Mouse (Mus musculus): ENCODE data around the gene Pfn1. TPM values are rescaled to one million over a fixed set of nuclear protein-coding genes. Genes with fewer than 3 reads are reported as not detected.

The Pfn1 gene
- total RNA-seq, 2 experiments from 2014 or later, result 193 to 414 TPM

- ATAC-seq (replicated peaks; ENCODE audit: low FRiP score, poor library complexity, severe bottlenecking), result no peak
Observed at GRCm38 (mm10) chr11:70643051-70643450, 11.4 kb downstream of the Pfn1 start.

GRCm38 (mm10) chr11:70641241-70641640 is 13.2 kb downstream of the Pfn1 start:
- ATAC-seq (replicated peaks; ENCODE audit: low FRiP score, poor library complexity, severe bottlenecking), result no peak

- no peak for ATAC-seq (replicated peaks; ENCODE audit: low FRiP score, poor library complexity, severe bottlenecking)
Observed at GRCm38 (mm10) chr11:70639976-70640375, 14.5 kb downstream of the Pfn1 start.

GRCm38 (mm10) chr11:70638714-70639278 is 15.6 kb downstream of the Pfn1 start, which contains the start of gene Gp1ba:
TSS of gene Gp1ba (plus strand) at chr11:70639122.
- ATAC-seq (replicated peaks; ENCODE audit: low FRiP score, poor library complexity, severe bottlenecking), result peak; percentile 86

- ATAC-seq (replicated peaks; ENCODE audit: low FRiP score, poor library complexity, severe bottlenecking), result no peak
Observed at GRCm38 (mm10) chr11:70638293-70638692, 16.2 kb downstream of the Pfn1 start.

- ATAC-seq (replicated peaks; ENCODE audit: low FRiP score, poor library complexity, severe bottlenecking), result no peak
Observed at GRCm38 (mm10) chr11:70637764-70638163, 16.7 kb downstream of the Pfn1 start.

GRCm38 (mm10) chr11:70635601-70636000 is 18.8 kb downstream of the Pfn1 start:
- no peak for ATAC-seq (replicated peaks; ENCODE audit: low FRiP score, poor library complexity, severe bottlenecking)

GRCm38 (mm10) chr11:70630129-70630528 is 24.3 kb downstream of the Pfn1 start:
- ATAC-seq (replicated peaks; ENCODE audit: low FRiP score, poor library complexity, severe bottlenecking), result no peak

- peak; percentile 65 for ATAC-seq (replicated peaks; ENCODE audit: low FRiP score, poor library complexity, severe bottlenecking)
Observed at GRCm38 (mm10) chr11:70629557-70629956, 24.9 kb downstream of the Pfn1 start.

- no peak for ATAC-seq (replicated peaks; ENCODE audit: low FRiP score, poor library complexity, severe bottlenecking)
Observed at GRCm38 (mm10) chr11:70628431-70628830, 26.0 kb downstream of the Pfn1 start.

- ATAC-seq (replicated peaks; ENCODE audit: low FRiP score, poor library complexity, severe bottlenecking), result no peak
Observed at GRCm38 (mm10) chr11:70626877-70627276, 27.6 kb downstream of the Pfn1 start.

GRCm38 (mm10) chr11:70625473-70625872 is 29.0 kb downstream of the Pfn1 start:
- ATAC-seq (replicated peaks; ENCODE audit: low FRiP score, poor library complexity, severe bottlenecking), result peak; percentile 75

- 0 out of 2 replicates have a peak, but pooled peaks have one; percentile 38 for ATAC-seq (replicated peaks; ENCODE audit: low FRiP score, poor library complexity, severe bottlenecking)
Observed at GRCm38 (mm10) chr11:70623053-70623742, 31.2 kb downstream of the Pfn1 start.

- ATAC-seq (replicated peaks; ENCODE audit: low FRiP score, poor library complexity, severe bottlenecking), result no peak
Observed at GRCm38 (mm10) chr11:70621972-70622814, 32.3 kb downstream of the Pfn1 start.

- ATAC-seq (replicated peaks; ENCODE audit: low FRiP score, poor library complexity, severe bottlenecking), result no peak
Observed at GRCm38 (mm10) chr11:70619101-70619500, 35.3 kb downstream of the Pfn1 start, which contains the start of gene Chrne. TSS of gene Chrne (minus strand) at chr11:70619216.

- ATAC-seq (replicated peaks; ENCODE audit: low FRiP score, poor library complexity, severe bottlenecking), result no peak
Observed at GRCm38 (mm10) chr11:70615516-70616093, 38.8 kb downstream of the Pfn1 start, which contains the start of gene 4930544D05Rik. TSS of gene 4930544D05Rik (plus strand) at chr11:70615848.

- peak; percentile 88 for ATAC-seq (replicated peaks; ENCODE audit: low FRiP score, poor library complexity, severe bottlenecking)
Observed at GRCm38 (mm10) chr11:70615074-70615473, 39.4 kb downstream of the Pfn1 start.

- ATAC-seq (replicated peaks; ENCODE audit: low FRiP score, poor library complexity, severe bottlenecking), result no peak
Observed at GRCm38 (mm10) chr11:70612505-70612904, 41.9 kb downstream of the Pfn1 start.

GRCm38 (mm10) chr11:70610752-70611151 is 43.7 kb downstream of the Pfn1 start:
- no peak for ATAC-seq (replicated peaks; ENCODE audit: low FRiP score, poor library complexity, severe bottlenecking)
